Mouse (Mus musculus) cerebellum, postnatal 4 days (tissue): ENCODE results near the gene Cyb561.

ENCODE experiments used
- DNase-seq, 2 experiments: peaks; one replicate each; pipeline ENCODE4 v3.0.0; 2022; ENCODE audit warnings: low spot score in 2 of 2, mixed read lengths in 1 of 2

Gene Cyb561

GRCm38 (mm10) chr11:105952111-105952510, 1.0 kb downstream of the Cyb561 start:
- no peak for DNase-seq

- DNase-seq = no peak
Observed at GRCm38 (mm10) chr11:105951601-105952044, 1.5 kb downstream of the Cyb561 start.

GRCm38 (mm10) chr11:105950519-105950918, 2.6 kb downstream of the Cyb561 start:
- no peak for DNase-seq

- no peak for DNase-seq
Observed at GRCm38 (mm10) chr11:105948255-105948654, 4.9 kb downstream of the Cyb561 start.

DNA sequence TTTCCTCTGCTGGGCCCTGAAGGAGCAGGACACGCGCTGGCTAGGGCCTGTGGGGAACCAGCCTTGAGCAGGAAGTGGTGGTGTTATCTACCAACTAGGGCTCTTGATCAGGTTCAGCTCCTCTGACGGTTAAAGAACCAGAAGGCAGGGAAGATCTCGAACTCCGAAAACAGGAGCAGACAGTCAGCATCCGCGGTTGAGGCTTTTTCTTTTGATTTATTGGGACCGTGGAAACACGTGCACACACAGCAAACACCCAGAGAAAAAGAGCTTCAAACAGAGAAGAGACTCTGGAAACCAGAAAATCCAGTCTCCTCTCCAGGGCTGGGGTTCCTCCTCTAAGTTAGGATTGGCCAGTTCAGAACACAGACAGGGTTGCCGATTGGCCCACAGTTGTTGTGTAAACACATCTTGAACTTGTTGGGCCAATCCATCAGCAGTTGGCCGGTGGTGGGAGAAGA, 6.4 kb downstream of the Cyb561 start:
- DNase-seq = no peak

- DNase-seq = no peak
Observed at GRCm38 (mm10) chr11:105944770-105945672, 8.1 kb downstream of the Cyb561 start.

DNA sequence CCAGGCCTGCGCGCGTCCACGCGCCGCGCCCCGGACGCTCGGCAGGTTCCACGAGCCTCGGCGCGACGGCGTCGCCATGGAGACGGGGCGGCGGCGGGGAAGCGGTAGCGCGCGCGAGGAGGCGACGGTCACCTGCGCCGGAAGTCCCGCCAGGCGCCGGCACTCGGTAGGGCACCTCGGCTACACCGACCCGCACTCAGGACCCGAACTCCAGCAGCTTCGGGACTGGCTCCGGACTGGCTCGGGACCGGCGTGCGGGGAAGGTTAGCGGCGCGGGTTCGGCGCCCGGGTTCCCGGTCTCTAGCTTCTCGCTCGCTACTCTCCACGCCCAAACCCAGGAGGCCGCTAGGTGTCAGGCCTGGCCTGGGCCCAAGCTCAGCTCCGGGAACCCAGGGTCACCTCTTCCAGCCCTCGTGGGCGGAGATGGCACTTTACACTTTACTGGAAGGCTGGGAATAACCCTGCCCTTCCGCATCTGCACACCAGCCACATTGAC, 9.0 kb downstream of the Cyb561 start:
- peak in 1 of 2 experiments; percentile 52 for DNase-seq

DNA sequence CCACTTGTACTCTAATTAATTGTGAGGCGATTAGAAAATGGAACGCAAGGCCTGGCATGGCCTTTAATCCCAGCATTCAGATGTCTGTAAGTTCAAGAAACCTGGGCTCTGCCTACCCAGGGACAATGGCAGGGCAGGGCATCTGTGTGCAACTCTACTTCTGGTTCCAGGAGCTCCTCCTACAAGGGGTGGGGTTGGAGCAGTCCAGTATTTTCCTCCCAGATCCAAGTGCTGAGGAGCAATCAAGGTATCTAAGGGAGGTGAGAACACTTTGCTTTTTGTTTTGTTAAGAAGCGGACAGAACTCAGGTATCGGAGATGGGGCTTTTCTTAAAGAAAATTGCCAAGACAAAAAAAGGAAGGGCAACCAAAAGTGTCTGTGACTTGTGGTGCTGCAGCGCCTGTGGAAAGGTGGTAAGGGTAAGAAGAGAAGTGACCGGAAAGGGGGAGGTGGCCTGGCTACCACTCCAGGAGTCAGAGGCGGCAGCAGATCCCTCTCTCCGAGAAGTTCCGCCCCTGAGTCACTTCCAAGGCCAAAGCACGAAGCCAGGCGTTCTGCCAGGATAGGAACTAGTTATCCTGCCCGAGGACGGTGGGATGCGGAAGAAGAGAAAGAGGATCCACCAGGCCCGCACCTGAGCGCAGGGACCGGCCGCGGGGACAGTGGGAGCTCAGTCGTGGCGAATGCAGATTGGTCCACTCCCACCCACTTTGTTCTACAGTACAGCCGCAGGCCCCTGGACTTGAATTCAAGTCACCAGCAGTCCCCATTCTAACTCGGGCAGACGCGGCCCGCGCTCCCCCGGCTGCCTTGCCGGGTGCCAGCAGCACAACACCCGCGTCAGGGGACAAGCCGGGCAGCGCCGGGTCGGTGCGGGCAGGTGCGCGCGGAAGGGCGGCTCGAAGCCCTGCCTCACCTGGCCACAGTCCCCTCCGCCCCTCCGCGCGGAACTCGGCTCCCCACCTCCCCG, 9.7 kb downstream of the Cyb561 start:
- no peak for DNase-seq

DNA sequence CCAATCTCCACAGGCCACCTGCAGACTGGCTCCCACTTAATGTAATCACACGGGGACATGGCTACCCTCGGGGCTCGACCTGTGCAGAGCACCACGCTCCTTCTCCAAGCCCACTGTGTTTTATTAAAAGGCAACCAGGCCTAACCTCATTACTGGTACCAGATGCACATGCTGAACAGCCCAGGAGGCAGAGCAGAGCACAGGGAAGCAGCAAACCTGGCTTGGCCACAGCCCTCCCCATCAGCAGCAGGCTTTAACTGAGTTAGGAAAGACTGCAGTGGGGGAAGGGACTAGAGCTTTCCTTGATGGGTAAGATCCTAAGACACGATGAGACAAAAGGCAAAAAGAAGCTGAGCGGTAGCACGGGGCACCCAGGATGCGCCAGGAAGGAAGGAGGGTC, 11.2 kb downstream of the Cyb561 start:
- DNase-seq = no peak

GRCm38 (mm10) chr11:105938771-105939170, 14.4 kb downstream of the Cyb561 start:
- DNase-seq = no peak

DNA sequence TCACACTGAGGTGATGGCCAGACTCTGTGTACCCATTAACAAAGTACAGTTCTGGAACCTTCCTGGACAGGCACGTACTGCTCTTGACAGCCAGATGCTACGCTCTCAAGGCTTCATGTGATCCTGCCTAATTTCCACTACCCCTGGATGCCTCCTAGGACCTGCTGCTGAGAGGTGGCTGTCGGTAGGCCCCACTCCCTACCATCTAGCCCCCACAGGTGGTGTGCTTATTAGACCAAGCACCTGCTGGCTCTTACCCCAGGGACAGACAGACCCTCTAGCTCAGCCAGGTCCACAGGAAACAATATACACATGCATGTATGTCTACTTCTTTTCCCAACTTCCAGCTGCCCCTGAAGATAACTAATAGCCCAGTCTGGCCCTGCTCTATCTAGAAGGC, 16.2 kb downstream of the Cyb561 start:
- DNase-seq = no peak

DNA sequence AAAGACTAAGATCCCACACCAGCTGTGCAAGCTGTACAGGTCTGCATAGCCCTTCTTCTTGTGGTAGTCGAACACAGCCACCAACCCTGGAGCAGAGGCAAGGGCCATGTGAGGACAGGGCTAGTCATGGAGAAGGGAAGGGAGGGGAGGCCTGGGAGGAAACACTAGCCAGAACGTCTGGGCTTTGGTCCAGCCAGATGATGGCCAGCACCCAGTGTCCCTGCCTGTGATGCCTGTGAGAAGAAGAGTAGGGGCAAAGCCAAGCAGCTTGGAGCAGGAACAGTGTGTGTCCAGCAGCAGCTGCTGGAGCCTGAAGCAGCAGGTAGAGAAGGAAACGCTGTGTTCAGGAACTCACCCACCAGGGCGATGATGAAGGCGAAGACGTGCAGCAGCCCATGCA, 16.9 kb downstream of the Cyb561 start:
- peak; percentile 30 to 63 for DNase-seq

GRCm38 (mm10) chr11:105935496-105935895, 17.6 kb downstream of the Cyb561 start:
- DNase-seq = no peak

GRCm38 (mm10) chr11:105934816-105935215, 18.3 kb downstream of the Cyb561 start:
- DNase-seq = no peak

DNA sequence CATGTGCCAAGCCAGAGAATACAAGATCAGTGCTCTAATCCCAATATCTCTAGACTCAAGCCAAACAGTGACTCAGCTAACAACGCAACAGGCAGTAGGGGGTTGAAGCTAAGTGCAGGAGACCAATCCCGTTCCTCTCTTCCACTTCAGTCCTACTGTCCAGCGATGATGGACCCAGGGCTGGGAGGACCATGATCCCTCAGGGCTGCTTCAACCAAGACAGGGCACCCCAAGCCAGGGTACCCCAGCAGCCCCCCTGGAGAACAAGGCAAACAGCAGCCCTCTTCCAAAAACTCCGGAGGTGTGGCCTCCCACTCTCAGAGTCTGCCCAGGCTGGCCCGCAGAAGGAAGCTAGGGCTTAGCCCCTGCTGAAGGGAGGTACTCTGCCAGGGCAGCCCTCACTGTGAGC, 18.8 kb downstream of the Cyb561 start:
- DNase-seq = no peak

GRCm38 (mm10) chr11:105933746-105934145, 19.4 kb downstream of the Cyb561 start:
- DNase-seq = no peak

DNA sequence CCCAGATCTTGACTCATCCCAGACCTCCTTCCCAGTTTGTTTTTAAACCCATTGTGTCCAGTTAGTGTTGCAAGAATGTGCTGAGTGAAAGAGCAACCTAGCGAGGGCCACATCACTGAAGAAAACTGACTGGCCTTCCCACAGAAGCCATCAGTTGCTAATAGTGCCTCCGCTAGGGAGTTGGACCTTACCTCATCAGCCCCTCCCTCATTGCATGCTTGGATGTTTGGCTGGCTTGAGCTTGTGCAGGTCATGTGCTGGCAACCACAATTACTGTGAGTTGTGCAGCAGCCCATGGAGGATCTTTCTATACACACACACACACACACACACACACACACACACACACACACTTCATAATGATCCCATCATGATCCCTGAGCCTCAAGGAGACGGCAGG, 21.8 kb downstream of the Cyb561 start:
- DNase-seq = no peak

DNA sequence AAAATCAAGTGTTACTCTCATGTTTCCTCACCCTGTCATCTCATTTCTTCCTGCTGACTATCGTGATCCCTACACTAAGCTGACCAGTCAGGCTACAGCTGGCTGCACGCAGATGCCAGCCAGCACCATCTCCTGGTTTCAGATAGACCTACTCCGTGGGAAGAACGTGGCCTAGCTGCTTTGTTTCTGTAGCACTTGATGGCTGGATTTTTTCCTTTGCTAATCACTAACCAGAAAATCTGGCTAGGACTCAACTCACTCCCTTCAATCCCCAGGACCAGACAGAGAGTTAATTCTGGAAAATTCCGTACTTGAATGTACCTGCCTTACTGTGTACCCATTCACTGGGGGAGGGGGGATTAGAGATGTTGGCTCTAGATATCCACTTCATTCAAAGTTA, 25.0 kb downstream of the Cyb561 start:
- DNase-seq = no peak

- peak; percentile 38 to 77 for DNase-seq
Observed at GRCm38 (mm10) chr11:105927065-105928030, 25.8 kb downstream of the Cyb561 start.

DNA sequence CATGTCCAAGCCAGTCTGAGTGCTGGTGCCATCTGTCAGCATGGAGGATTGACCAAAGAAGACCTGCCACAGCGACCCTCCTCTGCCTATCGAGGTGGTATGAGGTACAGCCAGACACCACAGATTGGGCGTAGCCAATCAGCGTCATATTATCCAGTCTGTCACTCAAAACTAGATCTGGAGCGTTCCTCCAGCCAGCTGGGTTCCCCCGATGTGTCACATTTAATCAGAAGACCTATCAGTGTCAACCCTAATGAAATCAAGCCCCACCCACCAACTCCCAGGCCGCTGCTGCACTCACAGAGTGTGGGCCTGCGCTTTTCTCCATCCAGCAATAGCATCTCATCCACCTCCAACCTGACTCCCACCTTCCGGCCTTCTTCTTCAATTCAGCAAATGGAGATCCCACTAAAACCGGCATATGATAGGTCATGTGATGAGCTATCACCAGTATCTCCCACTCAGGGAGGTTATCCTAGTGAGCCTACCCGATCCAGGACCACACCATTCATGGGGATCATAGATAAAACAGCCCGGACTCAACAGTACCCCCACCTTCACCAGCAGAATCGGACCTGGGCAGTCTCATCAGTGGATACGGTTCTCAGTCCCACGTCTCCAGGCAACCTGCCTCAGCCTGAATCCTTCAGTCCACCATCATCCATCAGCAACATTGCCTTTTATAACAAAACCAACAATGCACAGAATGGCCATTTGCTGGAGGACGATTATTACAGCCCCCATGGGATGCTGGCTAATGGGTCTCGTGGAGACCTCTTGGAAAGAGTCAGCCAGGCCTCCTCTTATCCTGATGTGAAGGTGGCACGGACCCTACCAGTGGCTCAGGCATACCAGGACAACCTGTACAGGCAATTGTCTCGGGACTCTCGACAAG, 30.1 kb downstream of the Cyb561 start:
- no peak for DNase-seq
